Mouse (Mus musculus): ENCODE results near the gene Agpat1.

DNA sequence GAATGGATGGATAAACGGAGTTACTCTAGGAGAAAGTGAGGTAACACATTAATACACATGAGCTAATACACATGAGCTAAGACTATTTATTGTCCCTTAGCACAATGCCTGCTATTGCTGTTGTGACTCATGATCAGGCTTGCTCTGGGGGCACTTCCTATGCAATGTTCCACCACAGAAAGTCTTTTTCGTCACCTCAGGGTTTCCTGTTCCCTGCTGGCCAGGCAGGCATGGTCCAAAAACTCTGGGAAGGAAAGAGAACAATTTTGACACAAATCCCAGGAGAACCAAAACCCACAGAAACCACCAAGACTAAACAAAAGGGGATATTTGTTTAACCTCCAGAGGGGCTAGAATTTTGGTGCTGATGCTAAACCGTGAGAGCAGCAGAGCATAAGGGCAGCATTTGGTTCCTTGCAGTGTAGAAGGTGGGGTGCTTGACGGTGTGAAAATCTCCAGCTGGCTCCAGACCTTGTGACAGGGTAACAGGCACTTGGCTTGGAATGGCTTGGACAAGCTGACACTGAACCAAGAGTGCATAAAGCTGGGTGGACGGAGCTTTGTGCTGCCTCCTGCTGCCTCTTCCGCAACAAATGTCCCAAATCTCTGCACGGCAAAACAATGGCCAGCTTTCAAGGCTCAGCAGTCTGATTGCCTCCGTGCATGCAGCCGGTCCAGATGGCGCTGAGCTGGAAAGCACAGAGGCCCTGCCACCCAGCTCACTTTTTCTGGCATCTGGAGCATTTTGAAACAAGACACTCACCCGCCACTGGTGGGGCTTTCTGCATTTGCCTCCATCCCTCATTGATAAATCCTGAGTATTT, 36.9 kb downstream of the Agpat1 start:
- TF ChIP-seq CTCF (conservative IDR thresholded peaks at IDR 0.05; ENCODE audit: insufficient read depth, insufficient read length, low read depth, low read length) (peak; percentile 30), POLR2A (IDR thresholded peaks at IDR 0.05; ENCODE audit: low read depth, low read length) (no peak)
